In the genomic region with DNA sequence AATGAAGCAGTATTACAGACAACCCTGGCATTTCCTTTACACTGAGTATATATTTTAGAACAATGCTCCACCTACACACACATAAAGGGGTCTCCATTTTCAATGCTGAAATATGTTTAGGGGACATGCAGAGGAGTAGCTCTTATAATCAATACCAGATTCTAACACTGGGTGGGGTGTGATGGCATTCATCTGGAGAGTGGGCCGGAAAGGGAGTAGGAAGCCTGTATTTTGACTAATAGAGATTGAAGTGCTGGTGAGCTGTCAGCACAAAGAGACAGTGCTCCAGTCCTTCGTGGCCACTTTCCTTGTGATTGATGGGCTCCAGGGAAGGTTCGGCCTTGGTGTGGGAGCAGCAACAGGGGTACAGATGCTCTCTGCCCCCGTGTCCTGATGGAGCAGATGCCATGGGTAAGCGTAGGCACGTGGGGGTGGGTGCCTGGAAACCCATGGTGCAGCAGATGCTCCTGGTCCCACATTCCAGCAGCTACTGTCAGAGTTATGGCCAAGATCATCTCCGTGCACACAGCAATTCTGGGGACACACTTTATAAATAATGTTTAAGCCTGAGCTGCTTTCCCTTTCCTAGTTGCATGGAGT, we compare ENCODE assay signal across 18 mouse cellular contexts. TPM values are rescaled to one million over a fixed set of nuclear protein-coding genes. Genes with fewer than 3 reads are reported as not detected.
DNase-seq lines count a peak whose midpoint lies in the region; ATAC-seq lines count a peak whose summit lies in the region.
"Had no signal": no experiment of that assay in that cellular context is flagged by ENCODE, and none has a peak within 500 bp of the region (broad histone marks: within the 10 kb centered on the region; RNA-seq: fewer than 3 reads in every experiment).

No protein-coding gene starts in this region.

- no peak overlapping the region for H3K9ac ChIP-seq in midbrain, embryonic 13.5 days (replicated peaks)
- H3K9ac ChIP-seq in liver, embryonic 11.5 days (ENCODE audit: low read depth, low read length), result no peak overlapping the region
- H3K9ac ChIP-seq: forebrain, embryonic 12.5 days; heart, embryonic 13.5 days; kidney, embryonic 15.5 days; limb, embryonic 13.5 days had no signal

- ATAC-seq in midbrain, embryonic 13.5 days, result no peak
- no peak for ATAC-seq in liver, embryonic 11.5 days (replicated peaks; ENCODE audit: low FRiP score)

- H3K4me2 ChIP-seq in midbrain, embryonic 13.5 days (replicated peaks), result no peak overlapping the region
- no peak overlapping the region for H3K4me2 ChIP-seq in liver, embryonic 11.5 days
- H3K4me2 ChIP-seq: forebrain, embryonic 12.5 days; heart, embryonic 13.5 days; kidney, embryonic 15.5 days; limb, embryonic 13.5 days had no signal

- H3K9me3 ChIP-seq in midbrain, embryonic 13.5 days, result no peaks in the 10 kb centered on the region
- no peaks in the 10 kb centered on the region for H3K9me3 ChIP-seq in liver, embryonic 11.5 days (ENCODE audit: control insufficient read depth, low read length)
- H3K9me3 ChIP-seq: forebrain, embryonic 12.5 days; heart, embryonic 13.5 days; hindbrain, embryonic 10.5 days; kidney, embryonic 15.5 days; limb, embryonic 13.5 days had no signal

- H3K27ac ChIP-seq in midbrain, embryonic 13.5 days, result no peak overlapping the region
- H3K27ac ChIP-seq in liver, embryonic 11.5 days (ENCODE audit: low read depth, low read length), result no peak overlapping the region
- H3K27ac ChIP-seq: forebrain, embryonic 12.5 days; heart, embryonic 13.5 days; hindbrain, embryonic 10.5 days; kidney, embryonic 15.5 days; limb, embryonic 13.5 days had no signal

- DNase-seq in left cerebral cortex, adult 11 months (ENCODE audit: low spot score), result peak; percentile 17
- DNase-seq in left cerebral cortex, postnatal 4 days, result no peak
- DNase-seq in frontal cortex, postnatal 36 days (ENCODE audit: low spot score in 2 of 2), result peak; percentile 62 to 74
- peak; percentile 79 to 80 for DNase-seq in layer of hippocampus, postnatal 36 days
- DNase-seq in right cerebral cortex, postnatal 14 days, result peak; percentile 19
- no peak for DNase-seq in spleen, postnatal 36 days (ENCODE audit: low spot score in 2 of 2)
- DNase-seq in liver, embryonic 11.5 days (ENCODE audit: low spot score), result no peak
- DNase-seq: adrenal gland, adult 8-10 months; cerebellum, postnatal 10 days; gastrocnemius, postnatal 36 days; lung, adult 18-20 months had no signal

- H3K4me1 ChIP-seq in midbrain, embryonic 13.5 days (replicated peaks), result no peaks in the 10 kb centered on the region
- H3K4me1 ChIP-seq in liver, embryonic 11.5 days (replicated peaks; ENCODE audit: control insufficient read depth, insufficient read depth, low read length), result no peaks in the 10 kb centered on the region
- H3K4me1 ChIP-seq: forebrain, embryonic 12.5 days; hindbrain, embryonic 10.5 days; kidney, embryonic 15.5 days; limb, embryonic 13.5 days had no signal

- intact Hi-C loops in left cerebral cortex, postnatal 4 days (cut with DNase I), result loop anchor here (10.0 kb wide), 1 partner anchor 164 kb away; no protein-coding TSS in a partner anchor

- no peaks in the 10 kb centered on the region for H3K36me3 ChIP-seq in midbrain, embryonic 13.5 days
- no peaks in the 10 kb centered on the region for H3K36me3 ChIP-seq in liver, embryonic 11.5 days (ENCODE audit: control insufficient read depth, insufficient read depth, low read length)
- H3K36me3 ChIP-seq: forebrain, embryonic 12.5 days; heart, embryonic 13.5 days; hindbrain, embryonic 10.5 days; kidney, embryonic 15.5 days; limb, embryonic 13.5 days had no signal

- 81% methylated on average over 7 of the region's 7 CpGs for whole genome bisulfite sequencing in midbrain, embryonic 13.5 days
- WGBS in liver, embryonic 11.5 days, result 62% methylated on average over 7 of the region's 7 CpGs

- H3K27me3 ChIP-seq in midbrain, embryonic 13.5 days, result no peaks in the 10 kb centered on the region
- no peaks in the 10 kb centered on the region for H3K27me3 ChIP-seq in liver, embryonic 11.5 days (replicated peaks; ENCODE audit: control insufficient read depth, insufficient read depth, low read length)
- H3K27me3 ChIP-seq: forebrain, embryonic 12.5 days; heart, embryonic 13.5 days; kidney, embryonic 15.5 days; limb, embryonic 13.5 days had no signal

- no peak overlapping the region for H3K4me3 ChIP-seq in midbrain, embryonic 13.5 days (replicated peaks)
- H3K4me3 ChIP-seq in liver, embryonic 11.5 days (ENCODE audit: low read depth, low read length), result no peak overlapping the region
- H3K4me3 ChIP-seq: forebrain, embryonic 12.5 days; heart, embryonic 13.5 days; hindbrain, embryonic 10.5 days; kidney, embryonic 15.5 days; limb, embryonic 13.5 days had no signal

RNA-seq across cellular contexts. Expression of gene Slc7a14, which starts 18.2 kb away (rescaled TPM):
- 10 to 100 TPM; 28.4 to 31.5 TPM for total RNA-seq in left cerebral cortex, postnatal 4 days (2021)
- total RNA-seq in layer of hippocampus, postnatal 36 days (2021), result 10 to 100 TPM; 85.1 to 89.4 TPM
- polyA plus RNA-seq in midbrain, embryonic 13.5 days (2015; fragmentation: Nextera tagmentation; extraction: Ambion mirVana), result 3.0 and 3.2 TPM in 2 replicates
- polyA plus RNA-seq in liver, embryonic 11.5 days (2014; fragmentation: Nextera tagmentation; extraction: Ambion mirVana), result 0.08 and 0.13 TPM in 2 replicates
- polyA plus RNA-seq: spleen, adult 2 months had no signal

Comparison
In these comparisons a context has a peak if more than half of its experiments do, and no peak if none do; other contexts are left out.
1. DNase-seq: peak in left cerebral cortex, adult 11 months (single experiment), frontal cortex, postnatal 36 days (2 of 2), layer of hippocampus, postnatal 36 days (2 of 2) and right cerebral cortex, postnatal 14 days (single experiment); none in left cerebral cortex, postnatal 4 days (single experiment), spleen, postnatal 36 days (0 of 2) and liver, embryonic 11.5 days (single experiment).